Mouse (Mus musculus) adrenal gland, postnatal 10 days (tissue): ENCODE measurements at regions not wholly inside any gene's neighbourhood (a gene's known extent, or its start where the extent isn't known, plus 50 kb on each side); places are given as distances from the start of the nearest gene placed in this dataset.

Experiments used
- DNase-seq: peaks from one replicate; pipeline ENCODE4 v3.0.0; 2021; ENCODE audit warnings: mixed read lengths

GRCm38 (mm10) chr11:121768824-121769223 lies 61.2 kb upstream of the Ptchd3 start:
- DNase-seq = peak; percentile 60

GRCm38 (mm10) chr11:121770061-121770460 lies 60.0 kb upstream of the Ptchd3 start:
- no peak for DNase-seq

GRCm38 (mm10) chr11:121776947-121777346 lies 53.1 kb upstream of the Ptchd3 start:
- no peak for DNase-seq

- DNase-seq = no peak
These were observed 52.5 kb upstream of the Ptchd3 start for GRCm38 (mm10) chr11:121777553-121777952.
